In the genomic region with DNA sequence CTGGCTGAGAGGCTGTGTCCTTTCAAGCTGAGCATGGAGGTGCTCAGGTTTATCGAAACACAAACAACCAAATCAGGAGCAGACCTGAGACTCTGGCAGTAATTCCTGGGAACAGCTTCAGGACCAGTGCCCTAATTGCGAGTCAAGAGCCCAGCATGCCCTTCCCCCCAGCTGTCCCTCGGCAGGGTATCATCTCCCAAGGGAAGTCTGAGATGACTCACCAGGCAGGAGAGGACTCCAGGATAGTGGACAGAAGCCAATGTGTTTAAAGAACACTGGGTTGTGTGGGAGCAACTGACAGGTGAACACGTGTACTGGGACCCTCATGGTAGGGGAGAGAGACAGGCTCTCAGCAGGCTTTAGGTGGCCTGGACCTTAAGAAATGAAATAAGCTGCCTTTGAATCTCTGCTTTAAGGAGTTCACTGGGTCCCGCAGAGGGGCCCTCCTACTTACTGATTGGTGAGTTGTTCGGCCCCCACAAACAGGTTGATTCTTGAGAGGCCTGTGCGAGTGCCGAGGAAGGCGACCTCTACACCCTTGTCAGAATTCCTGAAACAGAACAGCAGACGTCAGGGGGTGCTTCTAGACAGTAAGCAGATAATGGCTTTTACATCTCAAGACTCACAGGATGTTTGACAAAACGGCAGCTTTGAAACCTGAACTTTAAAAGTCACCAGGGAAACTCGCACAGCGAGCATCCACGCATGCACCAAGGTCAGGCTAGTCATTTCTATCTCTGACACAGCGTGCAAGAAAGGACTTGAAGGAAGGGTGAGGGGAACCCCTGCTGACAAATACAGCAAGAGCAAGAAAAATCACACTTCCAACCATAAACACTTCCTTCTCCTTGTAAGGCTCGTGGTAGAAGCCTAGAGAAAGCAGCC, we compare ENCODE assay signal across 25 mouse cellular contexts. TPM values are rescaled to one million over a fixed set of nuclear protein-coding genes. Genes with fewer than 3 reads are reported as not detected.
DNase-seq lines count a peak whose midpoint lies in the region; ATAC-seq lines count a peak whose summit lies in the region.
"Had no signal": no experiment of that assay in that cellular context is flagged by ENCODE, and none has a peak within 500 bp of the region (broad histone marks: within the 10 kb centered on the region; RNA-seq: fewer than 3 reads in every experiment).

No protein-coding gene starts in this region.

- no peak overlapping the region for H3K9ac ChIP-seq in heart, embryonic 12.5 days
- H3K9ac ChIP-seq in embryonic facial prominence, embryonic 11.5 days (replicated peaks; ENCODE audit: low read length): no peak overlapping the region
- H3K9ac ChIP-seq: forebrain, embryonic 12.5 days; hindbrain, embryonic 12.5 days; limb, embryonic 15.5 days; stomach, embryonic 15.5 days had no signal

- WGBS in heart, embryonic 12.5 days: 20% methylated on average over 16 of the region's 16 CpGs
- WGBS in embryonic facial prominence, embryonic 11.5 days: 52% methylated on average over 16 of the region's 16 CpGs

- no peaks in the 10 kb centered on the region for H3K36me3 ChIP-seq in heart, embryonic 12.5 days
- no peaks in the 10 kb centered on the region for H3K36me3 ChIP-seq in embryonic facial prominence, embryonic 11.5 days (replicated peaks; ENCODE audit: control insufficient read depth, insufficient read depth, low read depth, low read length)
- H3K36me3 ChIP-seq: forebrain, embryonic 12.5 days; hindbrain, embryonic 12.5 days; limb, embryonic 15.5 days; stomach, embryonic 15.5 days had no signal

- peaks cover 14% of the 10 kb centered on the region for H3K4me1 ChIP-seq in heart, embryonic 12.5 days (replicated peaks)
- no peaks in the 10 kb centered on the region for H3K4me1 ChIP-seq in embryonic facial prominence, embryonic 11.5 days (ENCODE audit: control insufficient read depth, insufficient read depth, low read length)
- H3K4me1 ChIP-seq: forebrain, embryonic 12.5 days; hindbrain, embryonic 12.5 days; limb, embryonic 15.5 days; stomach, embryonic 15.5 days had no signal

- peak; percentile 69 to 82 for DNase-seq in adrenal gland, adult (ENCODE audit: inconsistent age in 2 of 2, low spot score in 1 of 2)
- no peak for DNase-seq in adrenal gland, postnatal 4 days (ENCODE audit: low spot score in 2 of 2)
- DNase-seq in heart, postnatal 25 days (ENCODE audit: low spot score): no peak
- peak; percentile 26 to 29 for DNase-seq in adrenal gland, adult 18-20 months (ENCODE audit: low spot score in 2 of 2)
- DNase-seq in embryonic facial prominence, embryonic 11.5 days (ENCODE audit: low spot score): peak; percentile 14
- no peak for DNase-seq in thymus, postnatal 10 days (ENCODE audit: low spot score in 2 of 2)
- no peak for DNase-seq in layer of hippocampus, adult 8-10 months (ENCODE audit: low spot score in 2 of 2)
- DNase-seq: cerebellum, adult 8-10 months; kidney, adult 8-10 months; kidney, postnatal 4 days; lung, postnatal 10 days; right cerebral cortex, adult 18-20 months; thymus, adult 2 months had no signal

- H3K27ac ChIP-seq in heart, embryonic 12.5 days (ENCODE audit: poor library complexity, severe bottlenecking): no peak overlapping the region
- H3K27ac ChIP-seq in embryonic facial prominence, embryonic 11.5 days (replicated peaks; ENCODE audit: low read depth, low read length): no peak overlapping the region
- H3K27ac ChIP-seq: forebrain, embryonic 12.5 days; hindbrain, embryonic 12.5 days; limb, embryonic 15.5 days; stomach, embryonic 15.5 days had no signal

- intact Hi-C loops in heart, postnatal 25 days (cut with DNase I): no loop called here

- no peak overlapping the region for H3K4me3 ChIP-seq in heart, embryonic 12.5 days
- H3K4me3 ChIP-seq in embryonic facial prominence, embryonic 11.5 days (ENCODE audit: low read depth, low read length): no peak overlapping the region
- H3K4me3 ChIP-seq: forebrain, embryonic 12.5 days; hindbrain, embryonic 12.5 days; limb, embryonic 15.5 days; stomach, embryonic 15.5 days had no signal

- H3K4me2 ChIP-seq in heart, embryonic 12.5 days: peak overlapping the region; percentile 19; the same call in 1 of the 2 replicates
- no peak overlapping the region for H3K4me2 ChIP-seq in embryonic facial prominence, embryonic 11.5 days (ENCODE audit: low read depth, low read length)
- H3K4me2 ChIP-seq: forebrain, embryonic 12.5 days; hindbrain, embryonic 12.5 days; limb, embryonic 15.5 days; stomach, embryonic 15.5 days had no signal

- no peaks in the 10 kb centered on the region for H3K27me3 ChIP-seq in heart, embryonic 12.5 days (replicated peaks)
- no peaks in the 10 kb centered on the region for H3K27me3 ChIP-seq in embryonic facial prominence, embryonic 11.5 days (ENCODE audit: control insufficient read depth, insufficient read depth, low read length)
- H3K27me3 ChIP-seq: forebrain, embryonic 12.5 days; hindbrain, embryonic 12.5 days; limb, embryonic 15.5 days; stomach, embryonic 15.5 days had no signal

- H3K9me3 ChIP-seq in heart, embryonic 12.5 days (replicated peaks): no peaks in the 10 kb centered on the region
- no peaks in the 10 kb centered on the region for H3K9me3 ChIP-seq in embryonic facial prominence, embryonic 11.5 days (replicated peaks; ENCODE audit: control insufficient read depth, low read length)
- H3K9me3 ChIP-seq: forebrain, embryonic 12.5 days; hindbrain, embryonic 12.5 days; limb, embryonic 15.5 days; stomach, embryonic 15.5 days had no signal

- no peak for ATAC-seq in heart, embryonic 12.5 days (ENCODE audit: insufficient number of reproducible peaks, low FRiP score)
- ATAC-seq in embryonic facial prominence, embryonic 11.5 days (replicated peaks; ENCODE audit: insufficient number of reproducible peaks, low FRiP score, low TSS enrichment, low read depth): no peak
- ATAC-seq: inflammation-experienced regulatory T-cells, adult 6 months; midbrain, embryonic 16.5 days had no signal

RNA-seq across cellular contexts. Expression of a gene that starts 34.2 kb away (rescaled TPM):
- under 1 TPM; 0.39 to 0.56 TPM for total RNA-seq in adrenal gland, postnatal 4 days (2021)
- polyA plus RNA-seq in heart, embryonic 12.5 days (2016; fragmentation: Nextera tagmentation; extraction: Ambion mirVana): 0.94 and 1.1 TPM in 2 replicates
- total RNA-seq in heart, postnatal 25 days (2021): 100 to 1,000 TPM; 171 to 183 TPM
- under 1 TPM; 0.13 to 0.35 TPM for total RNA-seq in adrenal gland, adult 18-20 months (2021)
- 0.18 and 0.32 TPM in 2 replicates for polyA plus RNA-seq in embryonic facial prominence, embryonic 11.5 days (2014; fragmentation: Nextera tagmentation; extraction: Ambion mirVana)
- total RNA-seq in layer of hippocampus, adult 8-10 months (2022): not detected
- total RNA-seq: layer of hippocampus, postnatal 14 days; left cerebral cortex, postnatal 14 days; megakaryocyte, adult 5-6 weeks had no signal
- polyA plus RNA-seq: cortical plate, adult 2 months; inflammation-experienced regulatory T-cells, adult 6 months; spleen, adult 2 months had no signal

Comparison
In these comparisons a context has a peak if more than half of its experiments do, and no peak if none do; other contexts are left out.
1. DNase-seq: peak in adrenal gland, adult (2 of 2), adrenal gland, adult 18-20 months (2 of 2) and embryonic facial prominence, embryonic 11.5 days (single experiment); none in adrenal gland, postnatal 4 days (0 of 2), heart, postnatal 25 days (single experiment), thymus, postnatal 10 days (0 of 2) and layer of hippocampus, adult 8-10 months (0 of 2).
2. RNA of a gene that starts 34.2 kb away (total RNA-seq): 171 to 183 TPM in heart, postnatal 25 days; 0.39 to 0.56 TPM in adrenal gland, postnatal 4 days, 0.13 to 0.35 TPM in adrenal gland, adult 18-20 months and not detected in layer of hippocampus, adult 8-10 months; every median in the first group is over 100 times any median in the second.